Mouse (Mus musculus) ES-Bruce4 (cell line): ENCODE data around the gene Hspa8. TPM values are rescaled to one million over a fixed set of nuclear protein-coding genes. Genes with fewer than 3 reads are reported as not detected.
"Not testable (repeated sequence)": the region's sequence is repeated elsewhere in the genome, so short reads cannot be mapped to it uniquely, and the experiment has no call there.

Experiments
- H3K27ac ChIP-seq: 2 replicates; pipeline ENCODE4 v1.5.1; 2012; ENCODE audit warnings: low read length, inconsistent platforms; ENCODE audit not compliant: insufficient read depth
- H3K27me3 ChIP-seq: 2 replicates; pipeline ENCODE4 v1.6.1; 2012; ENCODE audit warnings: mild to moderate bottlenecking, low read length, inconsistent platforms; ENCODE audit not compliant: control insufficient read depth, poor library complexity, insufficient read depth, severe bottlenecking
- H3K36me3 ChIP-seq: 2 replicates; pipeline ENCODE4 v1.6.1; 2012; ENCODE audit warnings: inconsistent platforms, mild to moderate bottlenecking, low read length, moderate library complexity; ENCODE audit not compliant: control insufficient read depth, poor library complexity, insufficient read depth, severe bottlenecking
- H3K4me1 ChIP-seq: one replicate; pipeline ENCODE4 v1.8.1; 2011; ENCODE audit warnings: low read length; ENCODE audit not compliant: control insufficient read depth, insufficient read depth
- H3K4me3 ChIP-seq: 2 replicates; pipeline ENCODE4 v1.5.1; 2011; ENCODE audit warnings: low read depth, mild to moderate bottlenecking, low read length
- H3K9ac ChIP-seq: 2 replicates; pipeline ENCODE4 v1.6.1; 2012; ENCODE audit warnings: low read depth, mild to moderate bottlenecking, inconsistent platforms; ENCODE audit not compliant: poor library complexity, severe bottlenecking
- H3K9me3 ChIP-seq: replicated peaks from 2 replicates; pipeline ENCODE4 v1.6.1; 2012; ENCODE audit warnings: mild to moderate bottlenecking, low read length, inconsistent platforms; ENCODE audit not compliant: control insufficient read depth, poor library complexity, insufficient read depth, severe bottlenecking
- CTCF ChIP-seq: IDR thresholded peaks from one replicate; pipeline ENCODE4 v1.8.1; 2011; ENCODE audit warnings: low read depth, low read length
- EP300 ChIP-seq: IDR thresholded peaks from 2 replicates; pipeline ENCODE4 v1.6.1; 2011; ENCODE audit warnings: low read depth, low read length; ENCODE audit not compliant: insufficient read depth
- POLR2A ChIP-seq: IDR thresholded peaks from one replicate; pipeline ENCODE4 v1.8.1; 2011; ENCODE audit warnings: low read length; ENCODE audit not compliant: insufficient read depth
- polyA plus RNA-seq: library from polyadenylated mRNA; stranded (reverse); fragments of >200 nt; gene quantifications from 2 replicates; pipeline ENCODE4 v1.2.4, GENCODE M21; 2011; ENCODE audit warnings: low read depth; ENCODE audit not compliant: missing spikeins, insufficient read depth, insufficient read length

The Hspa8 gene
- polyA plus RNA-seq, 1 experiment = 3,442 TPM

DNA sequence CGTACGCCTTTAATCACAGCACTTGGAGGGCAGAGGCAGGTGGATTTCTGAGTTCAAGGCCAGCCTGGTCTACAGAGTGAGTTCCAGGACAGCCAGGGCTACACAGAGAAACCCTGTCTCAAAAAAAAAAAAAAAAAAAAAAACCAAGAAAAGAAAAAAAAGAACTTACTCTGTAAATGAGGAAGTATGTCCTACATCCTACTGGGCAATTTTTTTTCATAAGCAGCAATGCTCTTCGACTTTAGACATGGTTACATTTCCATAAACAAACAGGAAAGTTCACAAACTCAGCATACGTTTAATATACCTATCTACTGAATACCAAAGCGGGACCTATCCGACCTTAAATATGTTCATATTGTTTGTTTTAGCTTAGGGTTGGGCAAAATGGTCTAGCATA is 38.4 kb upstream of the Hspa8 start:
- Histone ChIP-seq H3K36me3 (no peaks in the 10 kb centered on the region), H3K4me1 (peaks cover 2% of the 10 kb centered on the region), H3K9me3 (no peaks in the 10 kb centered on the region), H3K4me3 (no peak overlapping the region), H3K9ac (no peak overlapping the region), H3K27ac (no peak overlapping the region), H3K27me3 (no peaks in the 10 kb centered on the region)
- TF ChIP-seq CTCF = no peak
- no peak for TF ChIP-seq POLR2A
- no peak for TF ChIP-seq EP300

DNA sequence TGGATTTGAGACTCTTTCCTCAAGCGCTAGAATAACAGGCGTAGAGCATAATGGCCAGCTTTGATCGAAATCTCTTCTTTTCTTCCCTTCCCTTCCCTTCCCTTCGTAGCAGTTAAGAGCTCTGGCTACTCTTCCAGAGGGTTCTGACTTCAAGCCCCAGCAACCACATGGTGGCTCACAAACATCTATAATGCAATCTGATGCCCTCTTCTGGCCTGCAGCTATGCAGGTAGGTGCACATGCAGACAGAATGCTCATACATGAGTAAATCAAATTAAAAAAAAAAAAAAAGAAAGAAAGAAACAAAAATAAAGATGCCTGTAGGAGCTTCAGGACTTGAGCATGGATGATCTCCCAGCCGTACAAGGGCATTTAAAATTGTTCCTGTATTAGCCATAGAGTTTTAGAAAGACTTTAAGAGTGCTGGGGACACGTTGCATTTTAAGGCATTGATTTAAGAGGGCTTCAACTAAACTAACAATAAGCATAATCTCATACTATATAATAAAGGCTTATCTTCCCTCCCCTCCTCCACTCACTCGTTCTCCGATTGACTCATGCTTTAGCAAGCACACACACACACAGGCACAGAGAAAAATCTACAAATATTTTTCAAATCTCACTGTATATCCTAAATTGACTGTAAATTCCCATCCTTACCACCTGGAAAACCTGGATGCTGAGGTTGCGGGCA is 35.8 kb upstream of the Hspa8 start:
- H3K27me3 ChIP-seq = no peaks in the 10 kb centered on the region
- TF ChIP-seq EP300 (no peak), CTCF (no peak), POLR2A (no peak)
- H3K4me1 ChIP-seq = peaks cover 2% of the 10 kb centered on the region
- H3K9ac ChIP-seq = peak overlapping the region; percentile 77
- H3K9me3 ChIP-seq = no peaks in the 10 kb centered on the region
- peak overlapping the region; percentile 34 for H3K4me3 ChIP-seq
- H3K27ac ChIP-seq = peak overlapping the region; percentile 94
- H3K36me3 ChIP-seq = no peaks in the 10 kb centered on the region

DNA sequence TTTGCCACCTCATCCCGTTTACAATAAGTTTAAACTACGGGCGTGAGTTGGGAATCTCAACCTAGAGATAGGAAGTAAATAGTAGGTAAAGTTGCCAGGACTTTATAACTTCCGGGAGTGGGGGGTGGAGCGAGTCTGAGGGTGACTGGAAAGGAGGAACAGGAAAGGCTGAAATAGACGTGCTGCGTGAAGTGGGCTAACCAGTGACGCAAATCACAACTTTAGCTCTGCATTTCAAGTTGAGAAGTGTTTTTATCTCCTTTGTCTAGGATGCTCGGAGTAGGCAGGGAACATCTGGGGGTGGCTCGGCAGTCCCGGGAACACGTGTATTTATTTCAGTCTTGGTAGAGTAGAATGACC is 35.2 kb upstream of the Hspa8 start:
- Histone ChIP-seq H3K36me3 (no peaks in the 10 kb centered on the region), H3K4me3 (peak overlapping the region; percentile 34), H3K4me1 (peaks cover 2% of the 10 kb centered on the region), H3K9me3 (no peaks in the 10 kb centered on the region), H3K27ac (peak overlapping the region; percentile 94), H3K9ac (peak overlapping the region; percentile 77), H3K27me3 (no peaks in the 10 kb centered on the region)
- TF ChIP-seq EP300 = no peak
- no peak for TF ChIP-seq CTCF
- TF ChIP-seq POLR2A = no peak

DNA sequence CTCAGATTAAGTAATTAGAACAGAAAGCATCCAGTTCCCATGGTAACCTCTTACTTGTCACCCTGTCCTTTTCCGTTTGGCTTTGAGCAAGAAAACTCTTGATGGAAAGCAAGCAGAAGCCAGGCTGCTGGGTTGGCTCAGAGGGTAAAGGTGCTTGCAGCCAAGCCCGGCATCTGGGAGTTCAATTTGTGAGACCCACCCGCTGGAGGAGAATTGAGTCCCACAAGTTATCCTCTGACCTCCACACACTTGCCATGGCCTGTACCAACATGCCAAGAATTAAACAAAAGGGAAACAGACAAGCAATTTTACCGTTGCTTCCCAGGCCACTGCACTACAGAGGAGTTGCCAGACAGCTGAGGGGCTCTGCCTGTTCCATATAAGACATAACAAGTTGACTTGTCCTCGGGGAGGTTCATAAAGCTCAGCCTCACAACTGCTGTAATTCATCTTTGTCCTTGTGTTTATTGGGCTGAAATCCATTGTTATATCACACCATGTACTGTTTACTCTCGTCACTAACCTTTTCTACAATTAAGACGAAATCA is 34.7 kb upstream of the Hspa8 start:
- Histone ChIP-seq H3K27ac (peak overlapping the region; percentile 94), H3K36me3 (no peaks in the 10 kb centered on the region), H3K4me1 (peaks cover 2% of the 10 kb centered on the region), H3K9me3 (no peaks in the 10 kb centered on the region), H3K27me3 (no peaks in the 10 kb centered on the region), H3K4me3 (no peak overlapping the region), H3K9ac (peak overlapping the region; percentile 77)
- TF ChIP-seq POLR2A = no peak
- TF ChIP-seq EP300 = no peak
- TF ChIP-seq CTCF = no peak

DNA sequence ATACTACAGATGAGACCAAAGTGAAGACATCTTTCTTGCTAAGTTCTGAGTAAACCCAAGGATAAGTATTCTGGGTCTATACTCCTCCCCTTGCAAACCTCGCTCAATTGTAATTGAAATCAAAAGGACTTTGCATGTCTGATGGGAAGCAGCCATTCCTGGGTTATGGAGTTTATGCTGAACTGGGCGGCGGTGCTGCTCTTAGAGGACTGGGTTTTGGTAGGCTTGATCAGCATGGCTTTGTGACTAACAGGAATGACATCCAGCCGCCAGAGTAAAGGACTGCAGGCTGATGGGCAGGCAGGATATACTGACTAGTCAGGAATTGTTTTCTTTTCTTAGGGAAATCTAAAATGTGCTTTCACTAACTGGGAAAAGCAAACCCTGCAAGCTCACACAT is 32.8 kb upstream of the Hspa8 start:
- H3K36me3 ChIP-seq = no peaks in the 10 kb centered on the region
- no peak overlapping the region for H3K4me3 ChIP-seq
- H3K9ac ChIP-seq = no peak overlapping the region
- H3K9me3 ChIP-seq = no peaks in the 10 kb centered on the region
- H3K27ac ChIP-seq = peak overlapping the region; percentile 88
- H3K27me3 ChIP-seq = no peaks in the 10 kb centered on the region
- H3K4me1 ChIP-seq = peaks cover 2% of the 10 kb centered on the region
- TF ChIP-seq CTCF (no peak), POLR2A (no peak), EP300 (peak; percentile 63; the same call in 1 of the 2 replicates)

DNA sequence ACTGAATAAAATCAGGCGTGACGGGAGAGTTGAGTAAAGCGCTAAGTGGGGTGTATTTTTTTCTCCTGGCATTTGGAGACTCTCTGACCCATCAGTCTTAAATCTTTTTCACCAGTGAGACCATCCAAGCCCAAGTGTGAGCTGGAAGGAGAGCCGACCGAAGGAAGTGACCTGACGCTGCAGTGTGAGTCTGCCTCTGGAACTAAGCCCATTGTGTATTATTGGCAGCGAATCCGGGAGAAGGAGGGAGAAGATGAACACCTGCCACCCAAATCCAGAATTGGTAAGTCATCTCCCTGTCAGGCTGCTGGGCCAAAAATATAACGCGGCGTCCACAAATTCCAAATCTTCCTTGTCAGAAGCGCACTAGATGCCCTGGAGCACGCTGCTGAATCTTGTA is 28.5 kb upstream of the Hspa8 start:
- Histone ChIP-seq H3K36me3 (no peaks in the 10 kb centered on the region), H3K4me3 (peak overlapping the region; percentile 59), H3K9ac (peak overlapping the region; percentile 77)

DNA sequence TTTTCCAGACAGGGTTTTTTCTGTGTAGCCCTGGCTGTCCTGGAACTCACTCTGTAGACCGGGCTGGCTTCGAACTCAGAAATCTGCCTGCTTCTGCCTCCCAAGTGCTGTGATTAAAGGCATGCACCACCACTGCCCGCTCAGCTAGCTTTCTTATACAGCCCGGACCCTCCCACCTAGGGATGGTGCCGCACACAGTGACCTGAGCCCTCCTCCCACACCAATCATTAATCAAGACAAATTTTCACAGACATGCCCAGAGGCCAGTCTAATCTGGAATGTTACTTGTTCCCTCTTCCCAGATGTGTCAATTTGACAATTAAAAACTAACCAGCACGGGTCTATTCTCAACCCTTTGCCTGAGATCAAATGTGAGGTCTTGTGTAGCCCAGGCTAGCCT is 27.6 kb upstream of the Hspa8 start:
- peak overlapping the region; percentile 52; the same call in 1 of the 2 replicates for H3K27ac ChIP-seq
- H3K27me3 ChIP-seq, H3K9ac ChIP-seq, H3K4me1 ChIP-seq, H3K4me3 ChIP-seq, H3K9me3 ChIP-seq, H3K36me3 ChIP-seq: not testable (repeated sequence)

More for the DNA sequence above, 28.5 kb upstream of the Hspa8 start:
- H3K27me3 ChIP-seq = no peaks in the 10 kb centered on the region
- TF ChIP-seq CTCF = no peak
- no peak for TF ChIP-seq POLR2A
- TF ChIP-seq EP300 = no peak
- no peaks in the 10 kb centered on the region for H3K4me1 ChIP-seq
- no peaks in the 10 kb centered on the region for H3K9me3 ChIP-seq
- H3K27ac ChIP-seq = peak overlapping the region; percentile 52
